Mouse (Mus musculus) kidney, adult 2 months (tissue): ENCODE results near the gene Plekha7. TPM values are rescaled to one million over a fixed set of nuclear protein-coding genes. Genes with fewer than 3 reads are reported as not detected.

ENCODE experiments used
- DNase-seq: peaks from one replicate; pipeline ENCODE4 v3.0.0; 2021
- H3K27ac ChIP-seq: fragments of 200-500 bp; 2 replicates; pipeline ENCODE4 v1.5.1; 2012; ENCODE audit warnings: low read depth, low read length, control low read depth, inconsistent platforms; ENCODE audit not compliant: insufficient read depth
- H3K27me3 ChIP-seq: fragments of 200-500 bp; replicated peaks from 2 replicates; pipeline ENCODE4 v1.6.1; 2012; ENCODE audit warnings: mild to moderate bottlenecking, moderate library complexity, low read length, inconsistent platforms; ENCODE audit not compliant: control insufficient read depth, insufficient read depth
- H3K36me3 ChIP-seq: fragments of 200-500 bp; 2 replicates; pipeline ENCODE4 v1.6.1; 2012; ENCODE audit warnings: mild to moderate bottlenecking, moderate library complexity, low read length, inconsistent platforms; ENCODE audit not compliant: control insufficient read depth, insufficient read depth
- H3K4me1 ChIP-seq: fragments of 200-500 bp; 2 replicates; pipeline ENCODE4 v1.6.1; 2011; ENCODE audit warnings: low read length; ENCODE audit not compliant: control insufficient read depth, insufficient read depth
- H3K4me3 ChIP-seq: fragments of 200-500 bp; 2 replicates; pipeline ENCODE4 v1.5.1; 2011; ENCODE audit warnings: mild to moderate bottlenecking, low read depth, low read length, control low read depth; ENCODE audit not compliant: insufficient read depth
- CTCF ChIP-seq: fragments of 200-500 bp; conservative IDR thresholded peaks from 2 replicates; pipeline ENCODE4 v1.5.1; 2011; ENCODE audit warnings: low read depth, mild to moderate bottlenecking, control low read depth, low read length, moderate library complexity, mixed read lengths; ENCODE audit not compliant: insufficient read depth, insufficient read length
- POLR2A ChIP-seq: fragments of 200-500 bp; IDR thresholded peaks from one replicate; pipeline ENCODE4 v1.6.1; 2011; ENCODE audit warnings: low read depth, low read length, control low read depth
- WGBS: fragments of 180-500 bp; shearing (Covaris S2); methylation state at CpG from one replicate; pipeline ENCODE4 v1.1.7; 2018; 5-methylcytosine and 5-hydroxymethylcytosine counted together
- polyA plus RNA-seq: library from polyadenylated mRNA; depleted of rRNA; stranded (reverse); fragments of >200 nt; gene quantifications from 2 replicates; pipeline ENCODE4 v1.2.3, GENCODE M21; 2012

The Plekha7 gene
- polyA plus RNA-seq, 1 experiment = 29.5 TPM

GRCm38 (mm10) chr7:116251516-116251915, 56.7 kb downstream of the Plekha7 start:
- no peak overlapping the region for H3K4me3 ChIP-seq
- DNase-seq = no peak
- H3K27ac ChIP-seq = no peak overlapping the region
- H3K36me3 ChIP-seq = no peaks in the 10 kb centered on the region
- 64% methylated on average over 3 of the region's 3 CpGs for WGBS
- H3K27me3 ChIP-seq = no peaks in the 10 kb centered on the region
- TF ChIP-seq CTCF = no peak
- no peak for TF ChIP-seq POLR2A
- peaks cover 16% of the 10 kb centered on the region for H3K4me1 ChIP-seq

- no peak for DNase-seq
- Histone ChIP-seq H3K27ac (no peak overlapping the region), H3K27me3 (no peaks in the 10 kb centered on the region), H3K4me1 (peaks cover 20% of the 10 kb centered on the region), H3K36me3 (no peaks in the 10 kb centered on the region), H3K4me3 (no peak overlapping the region)
- WGBS = 90% methylated on average over 11 of the region's 11 CpGs
- no peak for TF ChIP-seq POLR2A
- TF ChIP-seq CTCF = no peak
These were observed 59.6 kb downstream of the Plekha7 start for GRCm38 (mm10) chr7:116248536-116248935.

- TF ChIP-seq POLR2A = no peak
- TF ChIP-seq CTCF = peak; percentile 37; the same call in 1 of the 2 replicates
- H3K27me3 ChIP-seq = no peaks in the 10 kb centered on the region
- peak overlapping the region; percentile 48 for H3K27ac ChIP-seq
- no peaks in the 10 kb centered on the region for H3K36me3 ChIP-seq
- WGBS = 10% methylated on average over 7 of the region's 7 CpGs
- H3K4me1 ChIP-seq = peaks cover 23% of the 10 kb centered on the region
- H3K4me3 ChIP-seq = no peak overlapping the region
- no peak for DNase-seq
These were observed 60.8 kb downstream of the Plekha7 start for GRCm38 (mm10) chr7:116247377-116247729.

- no peak overlapping the region for H3K4me3 ChIP-seq
- DNase-seq = no peak
- H3K27ac ChIP-seq = peak overlapping the region; percentile 53
- H3K27me3 ChIP-seq = no peaks in the 10 kb centered on the region
- WGBS = 13% methylated on average over 15 of the region's 15 CpGs
- H3K4me1 ChIP-seq = peaks cover 22% of the 10 kb centered on the region
- H3K36me3 ChIP-seq = no peaks in the 10 kb centered on the region
- no peak for TF ChIP-seq CTCF
- TF ChIP-seq POLR2A = no peak
These were observed 61.3 kb downstream of the Plekha7 start for GRCm38 (mm10) chr7:116246696-116247376.

- Histone ChIP-seq H3K27ac (peak overlapping the region; percentile 53), H3K27me3 (no peaks in the 10 kb centered on the region), H3K4me1 (peaks cover 29% of the 10 kb centered on the region), H3K4me3 (no peak overlapping the region), H3K36me3 (no peaks in the 10 kb centered on the region)
- no peak for TF ChIP-seq POLR2A
- peak; percentile 53 for TF ChIP-seq CTCF
- DNase-seq = no peak
- 31% methylated on average over 15 of the region's 15 CpGs for WGBS
These were observed 62.1 kb downstream of the Plekha7 start for GRCm38 (mm10) chr7:116245815-116246695.

GRCm38 (mm10) chr7:116244302-116245165, 63.6 kb downstream of the Plekha7 start:
- no peaks in the 10 kb centered on the region for H3K27me3 ChIP-seq

More at GRCm38 (mm10) chr7:116244302-116245165, 63.6 kb downstream of the Plekha7 start:
- Histone ChIP-seq H3K4me3 (no peak overlapping the region), H3K4me1 (peaks cover 33% of the 10 kb centered on the region), H3K27ac (no peak overlapping the region), H3K36me3 (no peaks in the 10 kb centered on the region)
- WGBS = 58% methylated on average over 7 of the region's 7 CpGs
- TF ChIP-seq POLR2A (no peak), CTCF (peak; percentile 37)
- DNase-seq = no peak
